Mouse (Mus musculus) neural tube, embryonic 13.5 days (tissue): ENCODE results near the gene Aldoart2. TPM values are rescaled to one million over a fixed set of nuclear protein-coding genes. Genes with fewer than 3 reads are reported as not detected.
"Not testable (repeated sequence)": the region's sequence is repeated elsewhere in the genome, so short reads cannot be mapped to it uniquely, and the experiment has no call there.

Experiments
- ATAC-seq: fragments of 200-750 bp; cut with Nextera tagmentation; 2 replicates; pipeline ENCODE4 v1.8.0; 2017; ENCODE audit warnings: low read depth, mild to moderate bottlenecking, moderate TSS enrichment, moderate library complexity
- H3K27ac ChIP-seq: fragments of 300-500 bp; sonication (generic); replicated peaks from 2 replicates; pipeline ENCODE4 v1.5.1; 2015; ENCODE audit warnings: moderate library complexity, mild to moderate bottlenecking, inconsistent platforms
- H3K27me3 ChIP-seq: fragments of 300-500 bp; sonication (generic); 2 replicates; pipeline ENCODE4 v1.6.1; 2015; ENCODE audit warnings: mild to moderate bottlenecking, inconsistent platforms
- H3K36me3 ChIP-seq: fragments of 300-500 bp; sonication (generic); 2 replicates; pipeline ENCODE4 v1.6.1; 2015; ENCODE audit warnings: mild to moderate bottlenecking, inconsistent platforms
- H3K4me1 ChIP-seq: fragments of 300-500 bp; sonication (generic); replicated peaks from 2 replicates; pipeline ENCODE4 v1.6.1; 2015; ENCODE audit warnings: inconsistent platforms
- H3K4me2 ChIP-seq: fragments of 300-500 bp; sonication (generic); 2 replicates; pipeline ENCODE4 v1.6.1; 2015; ENCODE audit warnings: inconsistent platforms, mild to moderate bottlenecking, moderate library complexity
- H3K4me3 ChIP-seq: fragments of 300-500 bp; sonication (generic); 2 replicates; pipeline ENCODE4 v1.5.1; 2015; ENCODE audit warnings: mild to moderate bottlenecking, inconsistent platforms
- H3K9ac ChIP-seq: fragments of 300-500 bp; sonication (generic); 2 replicates; pipeline ENCODE4 v1.6.1; 2015; ENCODE audit warnings: moderate library complexity, mild to moderate bottlenecking, inconsistent platforms
- H3K9me3 ChIP-seq: fragments of 300-500 bp; sonication (generic); 2 replicates; pipeline ENCODE4 v1.6.1; 2016; ENCODE audit warnings: inconsistent platforms
- WGBS: fragments of 180-500 bp; shearing (Covaris S2); methylation state at CpG from one replicate; pipeline ENCODE4 v1.1.7; 2015; 5-methylcytosine and 5-hydroxymethylcytosine counted together
- polyA plus RNA-seq: library from polyadenylated mRNA; unstranded; fragments of >200 nt; fragmentation: Nextera tagmentation; extraction: Ambion mirVana; gene quantifications from 2 replicates; pipeline ENCODE4 v1.2.1, GENCODE M21; 2015

Gene Aldoart2
- polyA plus RNA-seq, 1 experiment from 2014 or later = 0.15 TPM

- H3K4me3 ChIP-seq = no peak overlapping the region
- H3K27ac ChIP-seq = no peak overlapping the region
- H3K9me3 ChIP-seq = no peaks in the 10 kb centered on the region
- WGBS = 92% methylated on average over 3 of the region's 3 CpGs
- H3K4me1 ChIP-seq = peaks cover 6% of the 10 kb centered on the region; the same call in 1 of the 2 replicates
- no peaks in the 10 kb centered on the region for H3K27me3 ChIP-seq
- H3K4me2 ChIP-seq = no peak overlapping the region
- H3K36me3 ChIP-seq = no peaks in the 10 kb centered on the region
- no peak overlapping the region for H3K9ac ChIP-seq
- no peak for ATAC-seq
Observed at GRCm38 (mm10) chr12:55563742-55564141, 1.3 kb upstream of the Aldoart2 start.

GRCm38 (mm10) chr12:55564187-55564963 lies 664 bp upstream of the Aldoart2 start:
- Histone ChIP-seq H3K4me3 (no peak overlapping the region), H3K9me3 (no peaks in the 10 kb centered on the region), H3K36me3 (no peaks in the 10 kb centered on the region), H3K27ac (no peak overlapping the region), H3K4me2 (no peak overlapping the region), H3K9ac (no peak overlapping the region), H3K4me1 (peaks cover 6% of the 10 kb centered on the region; the same call in 1 of the 2 replicates), H3K27me3 (no peaks in the 10 kb centered on the region)
- no peak for ATAC-seq
- WGBS = 85% methylated on average over 9 of the region's 9 CpGs

- H3K4me1 ChIP-seq = no peaks in the 10 kb centered on the region
- no peak overlapping the region for H3K4me3 ChIP-seq
- no peaks in the 10 kb centered on the region for H3K36me3 ChIP-seq
- H3K27ac ChIP-seq = no peak overlapping the region
- no peak for ATAC-seq
- H3K27me3 ChIP-seq = no peaks in the 10 kb centered on the region
- WGBS = 78% methylated on average over 9 of the region's 9 CpGs
- H3K9me3 ChIP-seq = no peaks in the 10 kb centered on the region
- no peak overlapping the region for H3K9ac ChIP-seq
- H3K4me2 ChIP-seq = no peak overlapping the region
Observed at GRCm38 (mm10) chr12:55565867-55566266, 828 bp downstream of the Aldoart2 start.

- Histone ChIP-seq H3K4me2 (no peak overlapping the region), H3K27ac (no peak overlapping the region), H3K9me3 (no peaks in the 10 kb centered on the region), H3K4me1 (no peaks in the 10 kb centered on the region), H3K36me3 (no peaks in the 10 kb centered on the region), H3K9ac (no peak overlapping the region), H3K27me3 (no peaks in the 10 kb centered on the region), H3K4me3 (no peak overlapping the region)
- 60% methylated on average over 5 of the region's 5 CpGs for WGBS
- ATAC-seq = 0 out of 2 replicates have a peak, but pooled peaks have one; percentile 67
Observed at GRCm38 (mm10) chr12:55566837-55567236, 1.8 kb downstream of the Aldoart2 start.

GRCm38 (mm10) chr12:55568466-55568865 lies 3.4 kb downstream of the Aldoart2 start:
- no peak overlapping the region for H3K4me2 ChIP-seq
- H3K4me3 ChIP-seq = no peak overlapping the region
- WGBS = 82% methylated on average over 3 of the region's 3 CpGs
- H3K9ac ChIP-seq = no peak overlapping the region
- no peaks in the 10 kb centered on the region for H3K27me3 ChIP-seq
- no peaks in the 10 kb centered on the region for H3K9me3 ChIP-seq
- no peak for ATAC-seq
- no peaks in the 10 kb centered on the region for H3K4me1 ChIP-seq
- H3K27ac ChIP-seq = no peak overlapping the region
- H3K36me3 ChIP-seq = no peaks in the 10 kb centered on the region

GRCm38 (mm10) chr12:55569676-55570075 lies 4.6 kb downstream of the Aldoart2 start:
- Histone ChIP-seq H3K36me3 (no peaks in the 10 kb centered on the region), H3K27me3 (no peaks in the 10 kb centered on the region), H3K4me3 (no peak overlapping the region), H3K27ac (no peak overlapping the region), H3K4me1 (peaks cover 5% of the 10 kb centered on the region; the same call in 1 of the 2 replicates), H3K9me3 (no peaks in the 10 kb centered on the region), H3K4me2 (no peak overlapping the region), H3K9ac (no peak overlapping the region)
- ATAC-seq = no peak
- 86% methylated on average over 6 of the region's 6 CpGs for WGBS

- Histone ChIP-seq H3K27ac (no peak overlapping the region), H3K27me3 (no peaks in the 10 kb centered on the region), H3K4me3 (no peak overlapping the region), H3K4me2 (no peak overlapping the region), H3K4me1 (peaks cover 5% of the 10 kb centered on the region; the same call in 1 of the 2 replicates), H3K9me3 (no peaks in the 10 kb centered on the region), H3K9ac (no peak overlapping the region), H3K36me3 (no peaks in the 10 kb centered on the region)
- ATAC-seq = no peak
- WGBS = 89% methylated on average over 9 of the region's 9 CpGs
Observed at GRCm38 (mm10) chr12:55570646-55571045, 5.6 kb downstream of the Aldoart2 start.

GRCm38 (mm10) chr12:55571181-55571580 lies 6.1 kb downstream of the Aldoart2 start:
- H3K9me3 ChIP-seq = no peaks in the 10 kb centered on the region
- H3K27me3 ChIP-seq = no peaks in the 10 kb centered on the region
- no peak for ATAC-seq
- H3K27ac ChIP-seq = no peak overlapping the region
- no peak overlapping the region for H3K9ac ChIP-seq
- H3K36me3 ChIP-seq = no peaks in the 10 kb centered on the region
- peaks cover 5% of the 10 kb centered on the region; the same call in 1 of the 2 replicates for H3K4me1 ChIP-seq
- no peak overlapping the region for H3K4me2 ChIP-seq
- 78% methylated on average over 11 of the region's 11 CpGs for WGBS
- no peak overlapping the region for H3K4me3 ChIP-seq

GRCm38 (mm10) chr12:55571661-55572060 lies 6.6 kb downstream of the Aldoart2 start:
- Histone ChIP-seq H3K4me2 (no peak overlapping the region), H3K9me3 (no peaks in the 10 kb centered on the region), H3K36me3 (no peaks in the 10 kb centered on the region), H3K4me1 (peaks cover 5% of the 10 kb centered on the region; the same call in 1 of the 2 replicates), H3K27me3 (no peaks in the 10 kb centered on the region), H3K4me3 (no peak overlapping the region), H3K27ac (no peak overlapping the region), H3K9ac (no peak overlapping the region)
- WGBS = 82% methylated on average over 10 of the region's 10 CpGs
- no peak for ATAC-seq

GRCm38 (mm10) chr12:55573089-55573488 lies 8.1 kb downstream of the Aldoart2 start:
- H3K4me3 ChIP-seq = no peak overlapping the region
- no peaks in the 10 kb centered on the region for H3K36me3 ChIP-seq
- ATAC-seq = no peak
- H3K4me1 ChIP-seq = peaks cover 5% of the 10 kb centered on the region; the same call in 1 of the 2 replicates
- H3K9ac ChIP-seq = no peak overlapping the region
- no peak overlapping the region for H3K4me2 ChIP-seq
- no peak overlapping the region for H3K27ac ChIP-seq
- H3K9me3 ChIP-seq = no peaks in the 10 kb centered on the region
- no peaks in the 10 kb centered on the region for H3K27me3 ChIP-seq

GRCm38 (mm10) chr12:55573794-55574193 lies 8.8 kb downstream of the Aldoart2 start:
- H3K4me2 ChIP-seq = no peak overlapping the region
- H3K36me3 ChIP-seq = no peaks in the 10 kb centered on the region
- H3K4me3 ChIP-seq = no peak overlapping the region
- no peak overlapping the region for H3K27ac ChIP-seq
- H3K9me3 ChIP-seq = no peaks in the 10 kb centered on the region
- ATAC-seq = 0 out of 2 replicates have a peak, but pooled peaks have one; percentile 47
- no peak overlapping the region for H3K9ac ChIP-seq
- WGBS = 4% methylated on average over 6 of the region's 6 CpGs
- peaks cover 5% of the 10 kb centered on the region; the same call in 1 of the 2 replicates for H3K4me1 ChIP-seq
- H3K27me3 ChIP-seq = no peaks in the 10 kb centered on the region

- H3K36me3 ChIP-seq, H3K27me3 ChIP-seq, H3K4me3 ChIP-seq, H3K4me1 ChIP-seq, H3K9me3 ChIP-seq, H3K27ac ChIP-seq, H3K9ac ChIP-seq, ATAC-seq, H3K4me2 ChIP-seq: not testable (repeated sequence)
- WGBS = 61% methylated on average over 9 of the region's 9 CpGs
Observed at GRCm38 (mm10) chr12:55586936-55587335, 21.9 kb downstream of the Aldoart2 start.

GRCm38 (mm10) chr12:55598537-55598886 lies 33.5 kb downstream of the Aldoart2 start:
- Histone ChIP-seq H3K27ac (no peak overlapping the region), H3K4me3 (peak overlapping the region; percentile 49), H3K27me3 (peaks cover 83% of the 10 kb centered on the region), H3K4me1 (peaks cover 27% of the 10 kb centered on the region), H3K36me3 (no peaks in the 10 kb centered on the region), H3K4me2 (peak overlapping the region; percentile 89), H3K9ac (peak overlapping the region; percentile 63), H3K9me3 (no peaks in the 10 kb centered on the region)
- ATAC-seq = no peak
- WGBS = 6% methylated on average over 7 of the region's 7 CpGs
